Mouse (Mus musculus): ENCODE data around the gene Hsd17b6. TPM values are rescaled to one million over a fixed set of nuclear protein-coding genes. Genes with fewer than 3 reads are reported as not detected.

Gene Hsd17b6
- polyA plus RNA-seq, 1 experiment from 2014 or later = 0.20 TPM

DNA sequence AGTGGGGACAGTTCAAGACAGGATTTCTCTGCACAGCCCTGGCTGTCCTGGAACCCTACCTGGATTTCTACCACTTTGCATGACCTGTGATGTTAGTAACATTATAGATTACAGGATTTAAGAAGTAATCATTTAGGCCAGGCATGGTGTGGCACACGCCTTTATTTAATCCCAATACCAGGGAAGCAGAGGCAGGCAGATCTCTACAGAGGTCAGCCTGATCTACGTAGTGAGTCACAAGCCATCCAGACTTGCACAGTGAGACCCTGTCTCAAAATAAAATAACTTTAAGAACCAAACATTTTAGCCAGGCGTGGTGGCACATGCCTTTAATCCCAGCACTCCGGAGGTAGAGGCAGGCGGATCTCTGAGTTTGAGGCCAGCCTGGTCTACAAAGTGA, 14.8 kb upstream of the Hsd17b6 start:
- WGBS (ENCODE audit: insufficient replicate concordance) = 87% methylated on average over 5 of the region's 5 CpGs
- no peaks in the 10 kb centered on the region for H3K9me3 ChIP-seq (replicated peaks; ENCODE audit: control insufficient read depth, low read length)
- H3K36me3 ChIP-seq (ENCODE audit: control insufficient read depth, insufficient read depth) = peaks cover 62% of the 10 kb centered on the region
- H3K4me2 ChIP-seq (ENCODE audit: low read depth, low read length) = no peak overlapping the region
- H3K4me1 ChIP-seq (ENCODE audit: control insufficient read depth, low read depth, low read length) = no peaks in the 10 kb centered on the region
- H3K27ac ChIP-seq (ENCODE audit: low read length) = no peak overlapping the region
- no peaks in the 10 kb centered on the region for H3K27me3 ChIP-seq (ENCODE audit: control insufficient read depth, insufficient read depth, low read depth, low read length)
- no peak overlapping the region for H3K9ac ChIP-seq (ENCODE audit: low read depth, low read length)
- H3K4me3 ChIP-seq (ENCODE audit: low read depth, low read length) = no peak overlapping the region
- no peak for ATAC-seq (ENCODE audit: low read depth)

DNA sequence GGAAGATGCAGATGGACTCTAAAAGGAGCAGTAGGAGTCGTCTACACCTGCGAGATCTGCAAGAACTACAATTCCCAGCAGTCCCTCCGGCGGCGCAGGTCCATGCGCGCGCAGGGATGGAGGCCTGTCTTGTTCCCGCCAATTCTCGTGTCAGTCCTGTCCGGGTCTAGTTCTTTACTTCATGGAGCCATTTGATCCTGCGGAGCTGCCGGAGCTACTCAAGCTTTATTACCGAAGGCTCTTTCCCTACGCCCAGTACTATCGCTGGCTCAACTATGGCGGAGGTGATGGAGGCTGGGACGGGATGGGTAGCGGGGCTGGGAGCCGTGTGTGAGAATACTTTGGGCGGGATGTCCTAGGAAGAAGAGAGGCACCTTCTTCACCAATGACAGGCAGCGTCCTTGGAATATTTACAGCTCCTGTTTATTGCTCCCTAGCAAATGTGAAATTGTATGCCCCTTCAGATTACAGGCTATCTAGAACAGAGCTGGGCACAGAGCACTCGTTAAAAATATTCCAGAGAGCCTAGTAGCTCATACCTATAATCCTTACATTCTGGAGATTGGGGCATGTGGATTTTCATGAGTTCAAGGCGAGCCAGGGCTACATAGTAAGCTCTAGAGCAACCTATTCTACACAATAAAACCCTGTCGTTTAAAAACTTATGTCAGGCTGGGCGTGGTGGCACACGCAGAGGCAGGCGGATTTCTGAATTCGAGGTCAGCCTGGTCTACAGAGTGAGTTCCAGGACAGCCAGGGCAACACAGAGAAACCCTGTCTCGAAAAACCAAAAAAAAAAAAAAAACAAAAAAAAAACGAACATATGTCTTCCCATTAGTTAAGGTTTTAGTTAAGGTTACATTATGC, 7.9 kb upstream of the Hsd17b6 start, which contains the start of gene Prim1:
Gene Prim1 (plus strand): TSS at position 101 of the 867 bp plus-strand sequence.
- Histone ChIP-seq H3K36me3 (ENCODE audit: control insufficient read depth, insufficient read depth) (peaks cover 18% of the 10 kb centered on the region), H3K27ac (ENCODE audit: low read length) (peak within 1 kb of the TSS; percentile 79), H3K27me3 (ENCODE audit: control insufficient read depth, insufficient read depth, low read depth, low read length) (no peaks in the 10 kb centered on the region), H3K4me1 (ENCODE audit: control insufficient read depth, low read depth, low read length) (peaks cover 2% of the 10 kb centered on the region; the same call in 1 of the 2 replicates), H3K9ac (ENCODE audit: low read depth, low read length) (peak within 1 kb of the TSS; percentile 78), H3K4me3 (ENCODE audit: low read depth, low read length) (peak within 1 kb of the TSS; percentile 97), H3K9me3 (replicated peaks; ENCODE audit: control insufficient read depth, low read length) (no peaks in the 10 kb centered on the region), H3K4me2 (ENCODE audit: low read depth, low read length) (peak within 1 kb of the TSS; percentile 84)
- peak; percentile 98 for ATAC-seq (ENCODE audit: low read depth)
- 1% methylated on average over 31 of the region's 31 CpGs for WGBS (ENCODE audit: insufficient replicate concordance)

DNA sequence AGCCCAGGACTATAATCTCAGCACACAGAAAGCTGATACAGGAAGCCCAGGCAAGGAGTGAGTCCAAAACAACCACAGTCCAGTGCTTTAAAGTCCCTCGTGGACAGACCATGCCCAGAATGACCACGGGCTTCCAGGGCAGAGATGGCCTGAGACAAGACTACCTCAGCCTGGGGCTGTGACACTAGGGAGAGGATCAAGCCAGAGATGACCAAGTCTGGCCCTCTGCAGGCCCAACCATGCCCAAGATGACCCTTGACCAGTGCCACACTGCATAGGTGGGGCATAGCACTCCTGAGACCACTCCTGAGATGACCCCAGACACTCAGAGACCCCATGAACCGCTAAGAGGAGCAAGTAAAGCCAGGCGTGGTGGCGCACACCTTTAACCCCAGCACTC, 2.3 kb upstream of the Hsd17b6 start:
- Histone ChIP-seq H3K4me3 (ENCODE audit: low read depth, low read length) (no peak overlapping the region), H3K27me3 (ENCODE audit: control insufficient read depth, insufficient read depth, low read depth, low read length) (no peaks in the 10 kb centered on the region), H3K36me3 (ENCODE audit: control insufficient read depth, insufficient read depth) (no peaks in the 10 kb centered on the region), H3K4me2 (ENCODE audit: low read depth, low read length) (no peak overlapping the region), H3K4me1 (ENCODE audit: control insufficient read depth, low read depth, low read length) (no peaks in the 10 kb centered on the region), H3K9me3 (replicated peaks; ENCODE audit: control insufficient read depth, low read length) (no peaks in the 10 kb centered on the region), H3K27ac (ENCODE audit: low read length) (no peak overlapping the region), H3K9ac (ENCODE audit: low read depth, low read length) (no peak overlapping the region)
- 51% methylated on average over 5 of the region's 5 CpGs for WGBS (ENCODE audit: insufficient replicate concordance)
- ATAC-seq (ENCODE audit: low read depth) = no peak

DNA sequence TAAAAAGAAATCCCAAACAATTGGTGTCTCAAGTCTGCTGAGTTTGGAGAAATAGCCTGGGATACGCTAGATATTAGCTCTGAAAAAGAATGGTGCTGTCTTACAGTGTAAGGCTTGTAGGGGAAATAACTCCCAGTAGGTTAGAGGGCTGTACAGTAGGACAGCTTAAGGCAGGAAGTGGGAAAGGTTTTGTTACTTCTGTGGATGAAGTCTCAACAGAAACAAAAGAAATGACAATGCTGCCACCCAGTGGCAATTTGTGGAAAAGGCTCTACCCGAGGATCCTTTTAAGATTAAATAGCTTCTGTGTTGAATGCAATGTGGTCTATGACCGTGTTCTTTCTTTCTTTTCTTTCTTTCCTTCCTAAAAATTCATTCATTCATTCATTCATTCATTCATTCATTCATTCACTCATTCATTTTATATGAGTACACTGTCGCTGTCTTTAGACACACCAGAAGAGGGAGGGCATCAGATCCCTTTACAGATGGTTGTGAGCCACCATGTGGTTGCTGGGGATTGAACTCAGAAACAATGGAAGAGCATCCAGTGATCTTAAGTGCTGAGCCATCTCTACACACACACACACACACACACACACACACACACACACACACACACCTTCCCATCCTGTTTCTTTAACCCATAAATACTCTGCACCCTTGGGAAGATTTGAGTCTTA, 937 bp upstream of the Hsd17b6 start:
- H3K4me1 ChIP-seq (ENCODE audit: control insufficient read depth, low read depth, low read length) = no peaks in the 10 kb centered on the region
- 9% methylated on average over 4 of the region's 4 CpGs for WGBS (ENCODE audit: insufficient replicate concordance)

DNA sequence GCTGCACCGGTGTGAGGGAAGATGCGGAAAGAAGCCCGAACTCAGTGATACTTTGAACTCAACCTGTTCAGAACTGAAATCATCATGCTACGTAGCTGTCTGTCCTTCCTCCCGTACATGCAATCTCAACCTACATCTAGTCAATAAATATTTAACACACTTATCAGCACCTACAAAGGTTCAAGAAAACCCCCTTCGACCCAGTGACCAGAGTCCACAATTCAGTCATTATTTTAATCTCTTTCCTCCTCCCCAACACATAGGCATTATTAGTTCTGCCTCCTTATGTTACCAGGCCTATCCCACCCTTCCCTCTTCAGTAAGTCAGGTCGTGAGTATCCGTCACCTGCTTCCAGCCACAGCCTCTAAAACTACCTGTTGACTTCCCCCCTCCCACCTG, 1.9 kb downstream of the Hsd17b6 start:
- ATAC-seq (ENCODE audit: low read depth) = no peak
- Histone ChIP-seq H3K4me1 (ENCODE audit: control insufficient read depth, low read depth, low read length) (no peaks in the 10 kb centered on the region), H3K9me3 (replicated peaks; ENCODE audit: control insufficient read depth, low read length) (no peaks in the 10 kb centered on the region), H3K36me3 (ENCODE audit: control insufficient read depth, insufficient read depth) (no peaks in the 10 kb centered on the region), H3K27me3 (ENCODE audit: control insufficient read depth, insufficient read depth, low read depth, low read length) (no peaks in the 10 kb centered on the region), H3K9ac (ENCODE audit: low read depth, low read length) (no peak overlapping the region), H3K27ac (ENCODE audit: low read length) (no peak overlapping the region), H3K4me2 (ENCODE audit: low read depth, low read length) (no peak overlapping the region), H3K4me3 (ENCODE audit: low read depth, low read length) (no peak overlapping the region)
- 65% methylated on average over 8 of the region's 8 CpGs for WGBS (ENCODE audit: insufficient replicate concordance)

More for the DNA sequence above, 937 bp upstream of the Hsd17b6 start:
- Histone ChIP-seq H3K27ac (ENCODE audit: low read length) (no peak overlapping the region), H3K9me3 (replicated peaks; ENCODE audit: control insufficient read depth, low read length) (no peaks in the 10 kb centered on the region), H3K4me2 (ENCODE audit: low read depth, low read length) (no peak overlapping the region), H3K36me3 (ENCODE audit: control insufficient read depth, insufficient read depth) (no peaks in the 10 kb centered on the region), H3K27me3 (ENCODE audit: control insufficient read depth, insufficient read depth, low read depth, low read length) (no peaks in the 10 kb centered on the region), H3K4me3 (ENCODE audit: low read depth, low read length) (no peak overlapping the region), H3K9ac (ENCODE audit: low read depth, low read length) (no peak overlapping the region)
- peak; percentile 47; the same call in 1 of the 2 replicates for ATAC-seq (ENCODE audit: low read depth)

DNA sequence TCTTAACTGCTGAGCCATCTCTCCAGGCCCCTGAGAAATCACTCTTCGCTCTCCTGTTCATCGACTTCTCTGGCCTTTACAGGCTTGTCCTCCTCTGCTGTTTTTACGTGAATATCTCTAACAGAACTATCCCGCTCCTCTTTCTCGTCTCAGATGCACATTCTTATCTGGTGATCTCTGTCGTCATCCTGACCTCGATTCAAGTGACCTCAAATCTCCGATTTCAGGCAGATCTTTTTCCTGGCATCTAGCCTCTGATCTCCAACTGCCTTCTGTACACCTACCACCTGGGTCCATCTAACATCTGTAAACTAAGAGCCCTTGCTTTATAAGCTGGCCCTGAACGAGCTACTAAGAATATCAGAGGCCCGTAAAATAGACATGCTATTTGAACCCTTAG, 2.5 kb downstream of the Hsd17b6 start:
- Histone ChIP-seq H3K27me3 (ENCODE audit: control insufficient read depth, insufficient read depth, low read depth, low read length) (no peaks in the 10 kb centered on the region), H3K27ac (ENCODE audit: low read length) (no peak overlapping the region), H3K4me3 (ENCODE audit: low read depth, low read length) (no peak overlapping the region), H3K4me2 (ENCODE audit: low read depth, low read length) (no peak overlapping the region), H3K4me1 (ENCODE audit: control insufficient read depth, low read depth, low read length) (no peaks in the 10 kb centered on the region), H3K36me3 (ENCODE audit: control insufficient read depth, insufficient read depth) (no peaks in the 10 kb centered on the region), H3K9ac (ENCODE audit: low read depth, low read length) (no peak overlapping the region), H3K9me3 (replicated peaks; ENCODE audit: control insufficient read depth, low read length) (no peaks in the 10 kb centered on the region)
- ATAC-seq (ENCODE audit: low read depth) = no peak
- 53% methylated on average over 10 of the region's 10 CpGs for WGBS (ENCODE audit: insufficient replicate concordance)

DNA sequence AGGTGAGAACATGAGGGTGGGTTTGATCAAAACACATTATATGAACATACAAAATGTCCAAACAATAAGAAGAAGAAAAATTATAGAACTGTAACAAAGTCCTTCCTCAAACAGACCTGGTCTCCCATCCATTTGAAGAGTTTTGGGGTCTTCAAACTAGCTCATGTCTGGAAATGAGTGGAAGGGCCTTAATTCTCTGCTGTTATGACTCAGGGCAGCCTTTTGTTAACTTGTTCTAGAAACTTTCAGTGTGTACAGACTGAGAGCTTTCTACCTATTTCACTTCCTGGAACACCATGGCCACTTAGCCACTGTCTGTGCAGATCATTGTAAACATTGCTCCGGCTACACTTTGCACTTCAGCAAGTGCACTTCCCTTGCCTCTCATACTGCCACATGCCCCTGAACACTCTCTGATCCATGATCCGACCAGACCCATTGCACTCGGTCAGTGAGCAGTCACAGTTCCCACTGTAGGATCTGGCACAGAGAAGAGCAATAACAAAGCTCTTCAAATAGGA, 4.1 kb downstream of the Hsd17b6 start:
- H3K36me3 ChIP-seq (ENCODE audit: control insufficient read depth, insufficient read depth) = no peaks in the 10 kb centered on the region
- no peak overlapping the region for H3K9ac ChIP-seq (ENCODE audit: low read depth, low read length)
- no peak overlapping the region for H3K4me2 ChIP-seq (ENCODE audit: low read depth, low read length)
- no peak overlapping the region for H3K4me3 ChIP-seq (ENCODE audit: low read depth, low read length)
- WGBS (ENCODE audit: insufficient replicate concordance) = 42% methylated on average over 3 of the region's 3 CpGs
- H3K4me1 ChIP-seq (ENCODE audit: control insufficient read depth, low read depth, low read length) = no peaks in the 10 kb centered on the region
- ATAC-seq (ENCODE audit: low read depth) = peak; percentile 73
- no peaks in the 10 kb centered on the region for H3K9me3 ChIP-seq (replicated peaks; ENCODE audit: control insufficient read depth, low read length)
- H3K27me3 ChIP-seq (ENCODE audit: control insufficient read depth, insufficient read depth, low read depth, low read length) = no peaks in the 10 kb centered on the region
- H3K27ac ChIP-seq (ENCODE audit: low read length) = 0 out of 2 replicates have a peak overlapping the region, but pooled peaks have one; percentile 30

DNA sequence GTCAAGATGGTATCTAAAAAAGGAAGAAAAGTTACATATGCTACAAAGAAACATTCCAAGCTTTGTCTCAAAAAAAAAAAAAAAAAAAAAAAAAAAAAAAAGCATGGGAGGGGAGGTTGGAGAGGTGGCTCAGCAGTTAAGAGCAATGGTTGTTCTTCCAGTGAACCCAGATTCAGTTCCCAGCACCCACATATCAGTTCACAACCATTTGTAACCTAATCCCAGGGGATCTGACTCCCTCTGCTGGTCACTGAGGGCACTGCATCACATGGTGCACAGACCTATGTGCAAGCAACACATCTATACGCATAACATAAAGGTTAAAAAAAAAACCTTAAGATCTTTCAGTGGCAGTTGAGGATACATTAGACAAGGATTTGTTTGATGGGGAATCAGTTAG, 9.2 kb downstream of the Hsd17b6 start:
- Histone ChIP-seq H3K4me1 (ENCODE audit: control insufficient read depth, low read depth, low read length) (no peaks in the 10 kb centered on the region), H3K4me3 (ENCODE audit: low read depth, low read length) (no peak overlapping the region), H3K9me3 (replicated peaks; ENCODE audit: control insufficient read depth, low read length) (no peaks in the 10 kb centered on the region), H3K9ac (ENCODE audit: low read depth, low read length) (no peak overlapping the region), H3K36me3 (ENCODE audit: control insufficient read depth, insufficient read depth) (no peaks in the 10 kb centered on the region), H3K4me2 (ENCODE audit: low read depth, low read length) (no peak overlapping the region), H3K27ac (ENCODE audit: low read length) (no peak overlapping the region), H3K27me3 (ENCODE audit: control insufficient read depth, insufficient read depth, low read depth, low read length) (no peaks in the 10 kb centered on the region)
- no peak for ATAC-seq (ENCODE audit: low read depth)
- WGBS (ENCODE audit: insufficient replicate concordance) = 86% methylated on average over 1 of the region's 1 CpGs

DNA sequence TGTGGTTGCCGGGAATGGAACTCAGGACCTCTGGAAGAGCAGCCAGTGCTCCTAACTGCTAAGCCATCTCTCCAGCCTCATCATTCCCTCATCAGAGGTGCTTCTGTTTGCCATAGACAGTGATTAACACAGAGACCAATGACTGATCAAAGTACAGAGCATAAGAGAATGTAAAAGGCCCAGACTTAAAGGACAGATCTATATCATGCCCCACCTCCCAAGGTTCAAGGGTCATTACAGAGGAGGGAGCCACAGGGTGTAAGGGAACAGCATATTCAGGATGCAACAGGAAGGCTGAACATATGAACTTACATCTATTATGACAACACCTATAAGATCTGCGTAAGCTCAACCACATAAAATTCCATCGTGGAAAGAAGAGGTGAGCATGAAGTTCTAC, 10.7 kb downstream of the Hsd17b6 start:
- H3K4me1 ChIP-seq (ENCODE audit: control insufficient read depth, low read depth, low read length) = no peaks in the 10 kb centered on the region
- H3K27me3 ChIP-seq (ENCODE audit: control insufficient read depth, insufficient read depth, low read depth, low read length) = no peaks in the 10 kb centered on the region
- H3K9ac ChIP-seq (ENCODE audit: low read depth, low read length) = no peak overlapping the region
- H3K9me3 ChIP-seq (replicated peaks; ENCODE audit: control insufficient read depth, low read length) = no peaks in the 10 kb centered on the region
- no peak overlapping the region for H3K27ac ChIP-seq (ENCODE audit: low read length)
- no peak overlapping the region for H3K4me2 ChIP-seq (ENCODE audit: low read depth, low read length)
- 68% methylated on average over 3 of the region's 3 CpGs for WGBS (ENCODE audit: insufficient replicate concordance)
- ATAC-seq (ENCODE audit: low read depth) = peak; percentile 70
- no peak overlapping the region for H3K4me3 ChIP-seq (ENCODE audit: low read depth, low read length)
- no peaks in the 10 kb centered on the region for H3K36me3 ChIP-seq (ENCODE audit: control insufficient read depth, insufficient read depth)

All from liver, embryonic 16.5 days (tissue).